Mouse (Mus musculus) embryonic facial prominence, embryonic 14.5 days (tissue): Measurements from ENCODE around the gene Ahdc1. TPM values are rescaled to one million over a fixed set of nuclear protein-coding genes. Genes with fewer than 3 reads are reported as not detected.
A peak's percentile ranks its signal among the peaks of the same experiment; 100 is the strongest.

Source experiments
- ATAC-seq: fragments of 200-750 bp; cut with Nextera tagmentation; 2 replicates; pipeline ENCODE4 v1.8.0; 2017; ENCODE audit warnings: low read depth, moderate number of reproducible peaks, moderate TSS enrichment
- DNase-seq: peaks from one replicate; pipeline ENCODE4 v3.0.0-alpha.2; 2015; ENCODE audit warnings: low spot score
- H3K27ac ChIP-seq: fragments of 300-500 bp; sonication (generic); replicated peaks from 2 replicates; pipeline ENCODE4 v1.5.1; 2014; ENCODE audit warnings: low read depth, mild to moderate bottlenecking, low read length, moderate library complexity
- H3K27me3 ChIP-seq: fragments of 300-500 bp; sonication (generic); replicated peaks from 2 replicates; pipeline ENCODE4 v1.6.1; 2014; ENCODE audit warnings: low read length; ENCODE audit not compliant: control insufficient read depth, insufficient read depth
- H3K36me3 ChIP-seq: fragments of 300-500 bp; sonication (generic); 2 replicates; pipeline ENCODE4 v1.6.1; 2014; ENCODE audit warnings: low read length, mixed read lengths; ENCODE audit not compliant: control insufficient read depth, insufficient read depth
- H3K4me1 ChIP-seq: fragments of 300-500 bp; sonication (generic); 2 replicates; pipeline ENCODE4 v1.6.1; 2014; ENCODE audit warnings: antibody characterized with exemption, low read length; ENCODE audit not compliant: control insufficient read depth, insufficient read depth
- H3K4me2 ChIP-seq: fragments of 300-500 bp; sonication (generic); 2 replicates; pipeline ENCODE4 v1.6.1; 2014; ENCODE audit warnings: low read depth, mild to moderate bottlenecking, low read length, moderate library complexity, mixed read lengths
- H3K4me3 ChIP-seq: fragments of 300-500 bp; sonication (generic); 2 replicates; pipeline ENCODE4 v1.5.1; 2014; ENCODE audit warnings: low read depth, mild to moderate bottlenecking, low read length
- H3K9ac ChIP-seq: fragments of 300-500 bp; sonication (generic); 2 replicates; pipeline ENCODE4 v1.6.1; 2014; ENCODE audit warnings: low read depth, mild to moderate bottlenecking, low read length, moderate library complexity, mixed read lengths
- H3K9me3 ChIP-seq: fragments of 300-500 bp; sonication (generic); 2 replicates; pipeline ENCODE4 v1.6.1; 2016; ENCODE audit warnings: low read length; ENCODE audit not compliant: control insufficient read depth
- WGBS: fragments of 180-500 bp; shearing (Covaris S2); extraction: QIAGEN DNeasy Blood & Tissue Kit; methylation state at CpG from one replicate; pipeline ENCODE4 v1.1.7; 2014; 5-methylcytosine and 5-hydroxymethylcytosine counted together
- polyA plus RNA-seq: library from polyadenylated mRNA; unstranded; fragments of >200 nt; fragmentation: Nextera tagmentation; extraction: Ambion mirVana; gene quantifications from 2 replicates; pipeline ENCODE4 v1.2.1, GENCODE M21; 2014

The Ahdc1 gene
- polyA plus RNA-seq, 1 experiment from 2014 or later: 11.7 TPM

GRCm38 (mm10) chr4:133112175-133112838 is 101.2 kb downstream of the Ahdc1 start:
- no peaks in the 10 kb centered on the region for H3K27me3 ChIP-seq
- H3K9me3 ChIP-seq: no peaks in the 10 kb centered on the region
- no peak overlapping the region for H3K9ac ChIP-seq
- no peak overlapping the region for H3K4me2 ChIP-seq
- H3K4me3 ChIP-seq: no peak overlapping the region
- ATAC-seq (peak; percentile 53), DNase-seq (peak; percentile 76)
- H3K36me3 ChIP-seq: no peaks in the 10 kb centered on the region
- H3K4me1 ChIP-seq: peaks cover 37% of the 10 kb centered on the region
- H3K27ac ChIP-seq: 0 out of 2 replicates have a peak overlapping the region, but pooled peaks have one; percentile 39
- WGBS: 24% methylated on average over 13 of the region's 13 CpGs

- ATAC-seq (no peak), DNase-seq (no peak)
- Histone ChIP-seq H3K27me3 (no peaks in the 10 kb centered on the region), H3K4me1 (peaks cover 30% of the 10 kb centered on the region), H3K4me3 (no peak overlapping the region), H3K9ac (no peak overlapping the region), H3K36me3 (no peaks in the 10 kb centered on the region), H3K9me3 (no peaks in the 10 kb centered on the region), H3K27ac (peak overlapping the region; percentile 35; the same call in 1 of the 2 replicates), H3K4me2 (no peak overlapping the region)
- WGBS: 40% methylated on average over 5 of the region's 6 CpGs
These were observed 102.4 kb downstream of the Ahdc1 start for GRCm38 (mm10) chr4:133113351-133113882.

GRCm38 (mm10) chr4:133114762-133115161 is 103.7 kb downstream of the Ahdc1 start:
- ATAC-seq (no peak), DNase-seq (no peak)
- Histone ChIP-seq H3K9ac (no peak overlapping the region), H3K36me3 (no peaks in the 10 kb centered on the region), H3K4me2 (no peak overlapping the region), H3K9me3 (no peaks in the 10 kb centered on the region), H3K4me3 (no peak overlapping the region), H3K4me1 (peaks cover 29% of the 10 kb centered on the region), H3K27me3 (no peaks in the 10 kb centered on the region), H3K27ac (no peak overlapping the region)
- WGBS: 73% methylated on average over 3 of the region's 3 CpGs

- WGBS: 69% methylated on average over 14 of the region's 14 CpGs
- peaks cover 36% of the 10 kb centered on the region for H3K4me1 ChIP-seq
- H3K9ac ChIP-seq: no peak overlapping the region
- H3K27me3 ChIP-seq: no peaks in the 10 kb centered on the region
- no peak overlapping the region for H3K4me2 ChIP-seq
- H3K9me3 ChIP-seq: no peaks in the 10 kb centered on the region
- H3K27ac ChIP-seq: peak overlapping the region; percentile 95; the same call in 1 of the 2 replicates
- ATAC-seq (no peak), DNase-seq (no peak)
- no peak overlapping the region for H3K4me3 ChIP-seq
- H3K36me3 ChIP-seq: no peaks in the 10 kb centered on the region
These were observed 104.8 kb downstream of the Ahdc1 start for GRCm38 (mm10) chr4:133115721-133116429.

- H3K9ac ChIP-seq: peak overlapping the region; percentile 37
- 25% methylated on average over 3 of the region's 3 CpGs for WGBS
- peaks cover 38% of the 10 kb centered on the region for H3K4me1 ChIP-seq
- no peaks in the 10 kb centered on the region for H3K9me3 ChIP-seq
- no peaks in the 10 kb centered on the region for H3K36me3 ChIP-seq
- ATAC-seq (no peak; the same call in 1 of the 2 replicates), DNase-seq (peak; percentile 83)
- no peaks in the 10 kb centered on the region for H3K27me3 ChIP-seq
- H3K27ac ChIP-seq: peak overlapping the region; percentile 95
- peak overlapping the region; percentile 40 for H3K4me2 ChIP-seq
- H3K4me3 ChIP-seq: no peak overlapping the region
These were observed 105.9 kb downstream of the Ahdc1 start for GRCm38 (mm10) chr4:133116756-133117470.

GRCm38 (mm10) chr4:133117556-133118411 is 106.7 kb downstream of the Ahdc1 start:
- no peaks in the 10 kb centered on the region for H3K27me3 ChIP-seq
- ATAC-seq (peak; percentile 70), DNase-seq (peak; percentile 96)
- peak overlapping the region; percentile 40 for H3K4me2 ChIP-seq
- WGBS: 4% methylated on average over 15 of the region's 18 CpGs
- H3K4me3 ChIP-seq: peak overlapping the region; percentile 6; the same call in 1 of the 2 replicates
- H3K27ac ChIP-seq: peak overlapping the region; percentile 95
- H3K9ac ChIP-seq: peak overlapping the region; percentile 37
- no peaks in the 10 kb centered on the region for H3K36me3 ChIP-seq
- H3K4me1 ChIP-seq: peaks cover 34% of the 10 kb centered on the region
- no peaks in the 10 kb centered on the region for H3K9me3 ChIP-seq

- Histone ChIP-seq H3K36me3 (no peaks in the 10 kb centered on the region), H3K9ac (no peak overlapping the region), H3K4me2 (no peak overlapping the region), H3K9me3 (0 out of 2 replicates have a peak, but pooled peaks cover 1% of the 10 kb centered on the region), H3K4me1 (peaks cover 34% of the 10 kb centered on the region), H3K27ac (peak overlapping the region; percentile 29; the same call in 1 of the 2 replicates), H3K4me3 (no peak overlapping the region), H3K27me3 (no peaks in the 10 kb centered on the region)
- WGBS: 66% methylated on average over 6 of the region's 6 CpGs
- DNase-seq: no peak
- ATAC-seq: no peak
These were observed 107.8 kb downstream of the Ahdc1 start for GRCm38 (mm10) chr4:133118775-133119375.
